Mouse (Mus musculus): ENCODE measurements around the gene Gm20388. TPM values are rescaled to one million over a fixed set of nuclear protein-coding genes. Genes with fewer than 3 reads are reported as not detected.
A peak's percentile ranks its signal among the peaks of the same experiment; 100 is the strongest.

The Gm20388 gene
- polyA plus RNA-seq, 1 experiment from 2014 or later = not detected

DNA sequence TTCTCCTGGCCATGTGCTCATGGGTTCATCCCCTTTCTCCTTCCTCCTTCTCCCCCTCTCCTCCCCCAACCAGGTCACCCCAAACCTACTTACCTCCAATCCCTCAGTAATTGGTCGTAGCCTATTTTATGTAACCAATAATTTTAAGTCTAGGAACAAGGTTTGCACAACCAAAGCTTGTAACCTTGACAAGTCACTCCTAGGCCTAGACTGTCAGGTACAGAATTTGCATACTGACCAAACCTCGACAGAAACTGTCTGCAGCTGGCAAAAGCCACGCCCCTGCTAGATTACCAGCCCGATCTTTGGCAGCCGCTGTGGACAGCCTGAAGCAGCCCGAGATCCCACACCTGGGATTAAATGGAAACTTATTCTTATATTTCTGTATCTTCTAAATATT, 2461.1 kb downstream of the Gm20388 start:
- Histone ChIP-seq H3K4me3 (ENCODE audit: low read depth, low read length) (no peak overlapping the region), H3K27ac (replicated peaks) (no peak overlapping the region), H3K4me2 (replicated peaks; ENCODE audit: low read depth) (no peak overlapping the region), H3K27me3 (ENCODE audit: control insufficient read depth, insufficient read depth, low read length) (no peaks in the 10 kb centered on the region), H3K36me3 (ENCODE audit: control insufficient read depth, insufficient read depth, low read length) (no peaks in the 10 kb centered on the region), H3K4me1 (replicated peaks; ENCODE audit: control insufficient read depth, insufficient read depth) (no peaks in the 10 kb centered on the region), H3K9ac (ENCODE audit: low read length) (no peak overlapping the region), H3K9me3 (ENCODE audit: control insufficient read depth, low read length) (no peaks in the 10 kb centered on the region)
- 64% methylated on average over 6 of the region's 6 CpGs for WGBS
- TF ChIP-seq EP300 (optimal IDR thresholded peaks at IDR 0.05) (no peak), CTCF (IDR thresholded peaks at IDR 0.05; ENCODE audit: low read depth) (no peak)
- ATAC-seq (ENCODE audit: low FRiP score, low TSS enrichment) (no peak), DNase-seq (ENCODE audit: low spot score) (no peak)

DNA sequence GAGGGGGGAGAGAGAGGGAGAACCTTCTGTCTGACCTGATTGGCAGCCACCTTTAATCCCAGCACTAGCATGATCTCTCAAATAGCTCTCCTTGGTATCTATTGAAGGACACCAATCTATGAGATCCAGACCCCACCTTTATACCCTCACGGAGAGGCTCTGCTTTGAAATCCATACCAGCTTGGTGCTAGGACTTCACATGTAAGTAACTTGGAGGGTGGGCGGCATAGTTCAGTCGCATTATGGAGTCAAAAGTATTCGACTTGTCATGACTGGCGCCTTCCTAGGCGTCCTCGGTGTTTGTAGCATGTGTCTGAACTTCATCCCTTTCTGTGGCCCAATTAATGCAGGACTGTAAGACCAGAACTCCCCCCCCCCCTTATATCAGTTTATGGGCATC, 2464.7 kb downstream of the Gm20388 start:
- ATAC-seq (ENCODE audit: low FRiP score, low TSS enrichment) = no peak
- DNase-seq (ENCODE audit: low spot score) = no peak
- no peak for TF ChIP-seq EP300 (optimal IDR thresholded peaks at IDR 0.05)
- TF ChIP-seq CTCF (IDR thresholded peaks at IDR 0.05; ENCODE audit: low read depth) = no peak
- H3K9ac ChIP-seq (ENCODE audit: low read length) = no peak overlapping the region
- H3K9me3 ChIP-seq (ENCODE audit: control insufficient read depth, low read length) = no peaks in the 10 kb centered on the region
- no peak overlapping the region for H3K4me3 ChIP-seq (ENCODE audit: low read depth, low read length)
- H3K27me3 ChIP-seq (ENCODE audit: control insufficient read depth, insufficient read depth, low read length) = no peaks in the 10 kb centered on the region
- no peak overlapping the region for H3K4me2 ChIP-seq (replicated peaks; ENCODE audit: low read depth)
- no peaks in the 10 kb centered on the region for H3K4me1 ChIP-seq (replicated peaks; ENCODE audit: control insufficient read depth, insufficient read depth)
- no peak overlapping the region for H3K27ac ChIP-seq (replicated peaks)
- 0 out of 2 replicates have a peak, but pooled peaks cover 3% of the 10 kb centered on the region for H3K36me3 ChIP-seq (ENCODE audit: control insufficient read depth, insufficient read depth, low read length)
- WGBS = 94% methylated on average over 7 of the region's 7 CpGs

DNA sequence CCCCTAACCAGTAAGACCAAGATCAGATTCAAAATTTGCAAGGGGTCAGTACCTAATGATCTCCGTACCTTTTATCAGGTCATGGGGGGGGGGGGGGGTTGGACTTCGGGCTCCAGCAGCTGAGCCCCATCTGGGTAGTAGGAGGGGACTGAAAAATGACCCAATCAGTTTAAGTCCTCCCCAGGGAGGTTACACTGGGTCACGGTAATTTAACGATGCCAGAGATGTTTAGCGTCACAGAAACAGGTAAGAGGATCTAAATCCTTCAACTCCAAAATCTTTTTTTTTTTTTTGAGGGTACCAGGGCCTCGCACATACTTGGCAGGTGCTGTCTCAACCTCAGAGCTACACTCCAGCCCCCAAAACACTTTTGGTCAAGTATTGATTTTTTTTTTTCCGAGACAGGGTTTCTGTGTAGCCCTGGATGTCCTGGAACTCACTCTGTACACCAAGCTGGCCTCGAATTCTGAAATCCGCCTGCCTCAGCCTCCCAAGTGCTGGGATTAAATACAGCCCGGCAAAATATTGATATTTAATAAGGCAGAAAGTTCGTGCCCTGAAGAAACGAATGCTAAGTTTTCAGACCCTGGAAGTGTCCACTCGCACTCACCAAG, 2465.2 kb downstream of the Gm20388 start:
- H3K36me3 ChIP-seq (ENCODE audit: control insufficient read depth, insufficient read depth, low read length) = 0 out of 2 replicates have a peak, but pooled peaks cover 3% of the 10 kb centered on the region
- peak overlapping the region; percentile 79 for H3K4me3 ChIP-seq (ENCODE audit: low read depth, low read length)
- no peaks in the 10 kb centered on the region for H3K27me3 ChIP-seq (ENCODE audit: control insufficient read depth, insufficient read depth, low read length)
- no peaks in the 10 kb centered on the region for H3K9me3 ChIP-seq (ENCODE audit: control insufficient read depth, low read length)
- H3K9ac ChIP-seq (ENCODE audit: low read length) = peak overlapping the region; percentile 38
- peak overlapping the region; percentile 52 for H3K4me2 ChIP-seq (replicated peaks; ENCODE audit: low read depth)
- TF ChIP-seq CTCF (IDR thresholded peaks at IDR 0.05; ENCODE audit: low read depth) (no peak), EP300 (optimal IDR thresholded peaks at IDR 0.05) (no peak)
- 21% methylated on average over 13 of the region's 13 CpGs for WGBS
- no peaks in the 10 kb centered on the region for H3K4me1 ChIP-seq (replicated peaks; ENCODE audit: control insufficient read depth, insufficient read depth)
- 0 out of 2 replicates have a peak overlapping the region, but pooled peaks have one; percentile 40 for H3K27ac ChIP-seq (replicated peaks)
- ATAC-seq (ENCODE audit: low FRiP score, low TSS enrichment) (0 out of 2 replicates have a peak, but pooled peaks have one; percentile 1), DNase-seq (ENCODE audit: low spot score) (no peak)

DNA sequence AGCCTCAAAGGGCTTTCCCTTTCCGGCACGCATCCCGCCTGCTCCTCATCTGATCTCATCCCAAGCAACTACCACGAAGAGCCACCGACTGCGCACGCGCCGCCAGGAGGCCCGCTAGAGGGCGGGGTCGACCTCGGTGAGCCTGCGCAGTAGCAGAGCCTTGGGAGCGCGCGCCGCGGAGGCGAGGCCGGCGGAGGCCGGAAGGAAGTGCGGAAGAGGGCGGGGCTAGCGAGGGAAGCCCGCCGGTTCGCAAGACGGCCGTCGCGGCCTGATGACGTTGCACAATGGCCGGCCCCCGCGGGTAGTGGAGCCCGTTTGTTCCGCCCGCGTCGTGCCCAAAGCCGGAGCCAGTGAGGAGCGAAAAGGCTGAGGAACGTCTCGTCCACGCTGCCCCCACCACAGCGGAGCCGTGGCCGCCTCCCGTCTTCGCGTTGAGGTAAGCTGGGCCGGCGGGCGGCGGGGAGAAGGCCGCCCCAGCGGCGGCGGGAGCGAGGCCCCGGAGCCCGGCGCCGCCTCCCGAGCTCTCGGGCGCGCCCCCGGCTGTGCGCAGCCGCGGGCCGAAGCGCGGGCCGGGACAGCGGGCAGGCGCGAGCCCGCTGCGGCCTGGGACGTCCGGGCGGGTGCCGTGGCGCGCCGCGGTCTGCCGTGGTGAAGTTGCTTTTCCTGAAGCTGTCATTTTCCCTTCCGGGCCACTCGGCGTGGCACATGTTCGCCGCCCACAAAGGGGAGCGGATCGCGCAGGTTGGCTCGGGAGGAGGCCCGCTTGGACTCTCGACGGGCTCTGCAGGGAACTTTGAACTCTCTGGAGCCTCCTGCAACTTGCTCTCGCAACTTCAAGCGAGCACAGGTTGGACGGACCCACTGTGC, 2466.0 kb downstream of the Gm20388 start, which contains the start of gene Zc3h18:
Gene Zc3h18 (plus strand): TSS at position 245 of the 867 bp plus-strand sequence.
- Histone ChIP-seq H3K36me3 (ENCODE audit: control insufficient read depth, insufficient read depth, low read length) (0 out of 2 replicates have a peak, but pooled peaks cover 3% of the 10 kb centered on the region), H3K4me1 (replicated peaks; ENCODE audit: control insufficient read depth, insufficient read depth) (no peaks in the 10 kb centered on the region), H3K4me3 (ENCODE audit: low read depth, low read length) (peak within 1 kb of the TSS; percentile 79)

DNA sequence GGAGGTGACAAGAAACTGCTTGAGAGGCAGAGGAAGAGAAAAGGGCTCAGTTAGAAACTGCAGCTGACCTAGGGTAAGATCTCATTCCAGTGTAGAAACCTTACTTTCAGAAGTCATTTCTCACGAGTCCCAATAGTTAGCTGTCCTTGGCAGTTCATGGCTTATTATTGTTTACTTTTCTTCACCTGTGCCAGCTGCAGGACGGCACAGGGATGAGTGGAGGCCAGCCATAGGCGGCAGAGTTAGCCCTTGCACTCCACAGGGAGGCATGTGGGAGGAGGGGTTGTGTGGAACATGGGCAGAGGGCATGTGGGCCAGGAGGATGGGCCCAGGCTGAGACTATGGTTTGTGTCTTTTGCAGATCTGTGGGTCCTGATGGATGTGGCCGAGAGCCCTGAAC, 2472.4 kb downstream of the Gm20388 start:
- Histone ChIP-seq H3K36me3 (ENCODE audit: control insufficient read depth, insufficient read depth, low read length) (peaks cover 22% of the 10 kb centered on the region), H3K27me3 (ENCODE audit: control insufficient read depth, insufficient read depth, low read length) (no peaks in the 10 kb centered on the region), H3K4me3 (ENCODE audit: low read depth, low read length) (no peak overlapping the region), H3K4me1 (replicated peaks; ENCODE audit: control insufficient read depth, insufficient read depth) (no peaks in the 10 kb centered on the region), H3K9ac (ENCODE audit: low read length) (no peak overlapping the region), H3K27ac (replicated peaks) (no peak overlapping the region), H3K4me2 (replicated peaks; ENCODE audit: low read depth) (no peak overlapping the region), H3K9me3 (ENCODE audit: control insufficient read depth, low read length) (no peaks in the 10 kb centered on the region)
- TF ChIP-seq EP300 (optimal IDR thresholded peaks at IDR 0.05) = no peak
- TF ChIP-seq CTCF (IDR thresholded peaks at IDR 0.05; ENCODE audit: low read depth) = no peak
- no peak for DNase-seq (ENCODE audit: low spot score)
- no peak for ATAC-seq (ENCODE audit: low FRiP score, low TSS enrichment)
- 48% methylated on average over 4 of the region's 4 CpGs for WGBS

More for the DNA sequence above, 2466.0 kb downstream of the Gm20388 start, which contains the start of gene Zc3h18:
- peak within 1 kb of the TSS; percentile 95 for H3K27ac ChIP-seq (replicated peaks)
- under 1% methylated on average over 87 of the region's 107 CpGs for WGBS
- peak within 1 kb of the TSS; percentile 92 for H3K9ac ChIP-seq (ENCODE audit: low read length)
- peak; percentile 95 for ATAC-seq (ENCODE audit: low FRiP score, low TSS enrichment)
- TF ChIP-seq EP300 (optimal IDR thresholded peaks at IDR 0.05) (no peak), CTCF (IDR thresholded peaks at IDR 0.05; ENCODE audit: low read depth) (peak; percentile 73)
- H3K4me2 ChIP-seq (replicated peaks; ENCODE audit: low read depth) = peak within 1 kb of the TSS; percentile 74
- peak; percentile 99 for DNase-seq (ENCODE audit: low spot score)
- H3K27me3 ChIP-seq (ENCODE audit: control insufficient read depth, insufficient read depth, low read length) = no peaks in the 10 kb centered on the region
- H3K9me3 ChIP-seq (ENCODE audit: control insufficient read depth, low read length) = no peaks in the 10 kb centered on the region
